Mouse (Mus musculus) megakaryocyte, embryonic 14.5 days (primary cell): ENCODE results near the gene Polr1d.

ENCODE experiments used
- FLI1 ChIP-seq: IDR thresholded peaks from 2 replicates; pipeline ENCODE4 v1.6.1; 2012; ENCODE audit warnings: low read length, inconsistent platforms, mixed read lengths
- GATA1 ChIP-seq: IDR thresholded peaks from 3 replicates; pipeline ENCODE4 v1.6.1; 2012; ENCODE audit warnings: mixed read lengths, low read length, inconsistent platforms, borderline replicate concordance

DNA sequence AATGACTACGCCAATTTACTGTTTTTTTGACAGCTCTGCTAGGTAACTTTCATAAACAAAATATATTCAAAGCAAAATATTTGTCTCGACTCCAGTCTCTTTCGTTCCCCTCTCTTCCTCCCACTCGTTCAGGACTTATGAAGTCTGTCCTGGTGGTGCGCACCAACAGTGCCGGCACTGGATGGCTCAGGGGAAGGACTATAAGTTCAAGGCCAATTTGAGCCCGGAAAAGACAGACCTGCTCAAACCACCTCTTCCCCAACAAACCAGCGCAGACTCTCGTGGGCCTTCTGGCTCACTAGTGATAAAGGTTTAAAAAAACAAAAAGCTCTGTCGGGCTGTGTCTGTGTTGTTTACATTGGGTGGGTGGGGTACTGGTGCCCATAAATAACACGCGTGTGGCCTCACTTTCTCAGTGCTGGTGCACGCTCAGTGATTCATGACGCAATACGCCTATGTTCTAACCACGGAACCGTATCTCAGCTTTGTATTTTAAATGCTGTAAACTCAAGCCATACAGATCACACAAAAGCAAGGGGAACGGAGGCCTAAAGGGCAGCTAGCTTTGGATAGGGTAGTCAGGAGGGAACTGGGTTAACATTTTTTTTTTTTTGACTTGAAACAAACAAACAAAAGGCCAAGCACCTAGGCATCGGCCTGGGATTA, 27.2 kb upstream of the Polr1d start:
- TF ChIP-seq FLI1: no peak
- no peak for TF ChIP-seq GATA1
